17 mouse cellular contexts compared by ENCODE assay signal in the genomic region with DNA sequence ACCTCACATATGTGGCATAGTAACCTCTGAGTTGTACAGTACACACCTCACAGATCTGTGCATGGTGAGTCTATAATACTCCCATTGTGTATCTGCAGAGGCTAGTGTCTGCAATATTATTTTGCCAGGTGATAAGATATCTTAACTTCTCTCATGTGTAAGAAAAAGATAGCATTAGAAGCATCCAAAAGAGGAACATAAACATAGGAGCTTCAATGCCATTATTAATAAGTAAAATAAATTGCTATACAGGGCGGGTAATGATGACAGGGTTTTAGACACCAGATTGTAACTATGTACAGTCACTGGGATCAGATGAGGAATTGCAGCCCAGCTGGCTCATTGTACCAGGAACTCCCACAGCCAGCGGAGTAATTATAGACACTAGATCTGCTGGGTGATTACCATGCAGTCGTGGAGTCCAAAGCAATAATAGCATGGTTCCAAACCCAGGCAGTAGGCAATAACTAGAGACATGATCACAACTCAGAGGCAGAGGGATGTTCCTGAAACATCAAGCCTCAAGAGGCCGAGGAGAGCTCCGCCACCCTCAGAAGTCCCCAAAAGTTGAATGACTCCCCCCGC. TPM values are rescaled to one million over a fixed set of nuclear protein-coding genes. Genes with fewer than 3 reads are reported as not detected.
DNase-seq lines count a peak whose midpoint lies in the region; ATAC-seq and TF ChIP-seq lines count a peak whose summit lies in the region.
"Had no signal": no experiment of that assay in that cellular context is flagged by ENCODE, and none has a peak within 500 bp of the region (broad histone marks: within the 10 kb centered on the region; RNA-seq: fewer than 3 reads in every experiment).

No protein-coding gene starts in this region.

- no peak for TF ChIP-seq EP300 in liver, embryonic 14.5 days (IDR thresholded peaks at IDR 0.05; ENCODE audit: low read depth)

- 0 out of 2 replicates have a peak, but pooled peaks have one; percentile 23 for ATAC-seq in heart, embryonic 16.5 days (replicated peaks; ENCODE audit: extremely low read depth, insufficient read depth, low FRiP score)
- 0 out of 2 replicates have a peak, but pooled peaks have one; percentile 22 for ATAC-seq in liver, embryonic 14.5 days (ENCODE audit: insufficient read depth)

- 0 out of 2 replicates have a peak, but pooled peaks cover 6% of the 10 kb centered on the region for H3K4me1 ChIP-seq in heart, embryonic 16.5 days (ENCODE audit: control insufficient read depth, insufficient read depth, low read length)
- H3K4me1 ChIP-seq in spleen, adult 2 months (ENCODE audit: control insufficient read depth, insufficient read depth, insufficient read length): peaks cover 21% of the 10 kb centered on the region
- peaks cover 2 to 30% of the 10 kb centered on the region in 2 experiments; a peak in 3 of 4 replicates for H3K4me1 ChIP-seq in liver, embryonic 14.5 days (replicated peaks; ENCODE audit: control insufficient read depth in 2 of 2, insufficient read depth in 2 of 2, low read length in 1 of 2)
- H3K4me1 ChIP-seq: embryonic facial prominence, embryonic 10.5 days; limb, embryonic 13.5 days; midbrain, embryonic 10.5 days had no signal

- no peaks in the 10 kb centered on the region for H3K27me3 ChIP-seq in heart, embryonic 16.5 days (ENCODE audit: control insufficient read depth, insufficient read depth, low read length)
- H3K27me3 ChIP-seq in spleen, adult 2 months (ENCODE audit: control insufficient read depth, insufficient read depth, low read length): no peaks in the 10 kb centered on the region
- H3K27me3 ChIP-seq in liver, embryonic 14.5 days (ENCODE audit: control insufficient read depth, insufficient read depth, low read length): no peaks in the 10 kb centered on the region
- H3K27me3 ChIP-seq: limb, embryonic 13.5 days had no signal

- no peak for DNase-seq in heart, adult 9 months (ENCODE audit: low spot score in 2 of 2)
- DNase-seq in spleen, adult 2 months (ENCODE audit: low read depth in 1 of 2, low spot score in 2 of 2): no peak
- no peak for DNase-seq in spleen, postnatal 10 days (ENCODE audit: low spot score in 2 of 2)
- no peak for DNase-seq in liver, embryonic 14.5 days (ENCODE audit: low read depth in 3 of 3, low spot score in 3 of 3)
- DNase-seq in telencephalon, adult 2 months (ENCODE audit: low read depth, low spot score): peak; percentile 82
- DNase-seq in adrenal gland, postnatal 14 days: no peak
- no peak for DNase-seq in thymus, postnatal 25 days
- DNase-seq: adrenal gland, adult 2 months; cerebellum, postnatal 14 days; gastrocnemius, adult 2 months; heart, postnatal 36 days; kidney, postnatal 10 days; lung, postnatal 10 days had no signal

- no peaks in the 10 kb centered on the region for H3K36me3 ChIP-seq in heart, embryonic 16.5 days (ENCODE audit: control insufficient read depth, insufficient read depth)
- no peaks in the 10 kb centered on the region for H3K36me3 ChIP-seq in spleen, adult 2 months (ENCODE audit: control insufficient read depth, insufficient read depth, low read length)
- H3K36me3 ChIP-seq in liver, embryonic 14.5 days (replicated peaks; ENCODE audit: control insufficient read depth, insufficient read depth, low read depth): no peaks in the 10 kb centered on the region
- H3K36me3 ChIP-seq: embryonic facial prominence, embryonic 10.5 days; limb, embryonic 13.5 days; midbrain, embryonic 10.5 days had no signal

- TF ChIP-seq POLR2A in spleen, adult 2 months (IDR thresholded peaks at IDR 0.05; ENCODE audit: low read depth, low read length): no peak

- H3K9ac ChIP-seq in heart, embryonic 16.5 days (ENCODE audit: low read length): no peak overlapping the region
- H3K9ac ChIP-seq in liver, embryonic 14.5 days (replicated peaks): no peak overlapping the region
- H3K9ac ChIP-seq: limb, embryonic 13.5 days had no signal

- H3K9me3 ChIP-seq in heart, embryonic 16.5 days (replicated peaks; ENCODE audit: control insufficient read depth, low read length): no peaks in the 10 kb centered on the region
- no peaks in the 10 kb centered on the region for H3K9me3 ChIP-seq in liver, embryonic 14.5 days (ENCODE audit: control insufficient read depth, low read length)
- H3K9me3 ChIP-seq: embryonic facial prominence, embryonic 10.5 days; limb, embryonic 13.5 days; midbrain, embryonic 10.5 days had no signal

- no peak overlapping the region for H3K4me3 ChIP-seq in heart, embryonic 16.5 days (ENCODE audit: low read length)
- H3K4me3 ChIP-seq in spleen, adult 2 months (ENCODE audit: extremely low read depth, insufficient read depth, insufficient read length): no peak overlapping the region
- H3K4me3 ChIP-seq in liver, embryonic 14.5 days (ENCODE audit: insufficient read depth in 1 of 2, low read depth in 2 of 2, low read length in 2 of 2): no peak overlapping the region
- H3K4me3 ChIP-seq: embryonic facial prominence, embryonic 10.5 days; gastrocnemius, adult 2 months; limb, embryonic 13.5 days; midbrain, embryonic 10.5 days had no signal

- H3K27ac ChIP-seq in heart, embryonic 16.5 days (ENCODE audit: low read length): no peak overlapping the region
- H3K27ac ChIP-seq in spleen, adult 2 months (ENCODE audit: insufficient read depth, low read length): peak overlapping the region; percentile 64; the same call in 1 of the 2 replicates
- H3K27ac ChIP-seq in liver, embryonic 14.5 days: no peak overlapping the region
- H3K27ac ChIP-seq: embryonic facial prominence, embryonic 10.5 days; gastrocnemius, adult 2 months; limb, embryonic 13.5 days; midbrain, embryonic 10.5 days had no signal

- WGBS in heart, embryonic 16.5 days: 77% methylated on average over 6 of the region's 6 CpGs
- 84% methylated on average over 6 of the region's 6 CpGs for WGBS in spleen, adult 2 months
- 55% methylated on average over 6 of the region's 6 CpGs for WGBS in liver, embryonic 14.5 days (ENCODE audit: insufficient replicate concordance)

- TF ChIP-seq CTCF in spleen, adult 2 months (IDR thresholded peaks at IDR 0.05; ENCODE audit: extremely low read depth, insufficient read depth, insufficient read length, insufficient replicate concordance): no peak
- no peak for TF ChIP-seq CTCF in liver, embryonic 14.5 days (IDR thresholded peaks at IDR 0.05; ENCODE audit: low read depth)

- no peak overlapping the region for H3K4me2 ChIP-seq in heart, embryonic 16.5 days (ENCODE audit: low read depth, low read length)
- H3K4me2 ChIP-seq in liver, embryonic 14.5 days (ENCODE audit: low read depth): no peak overlapping the region
- H3K4me2 ChIP-seq: limb, embryonic 13.5 days had no signal

RNA-seq across cellular contexts. Expression of a gene that starts 25.0 kb away (rescaled TPM):
- polyA plus RNA-seq in heart, embryonic 16.5 days (2015; fragmentation: Nextera tagmentation; extraction: Ambion mirVana): 2.0 and 2.4 TPM in 2 replicates
- polyA plus RNA-seq in spleen, adult 2 months (2012; rRNA removed): 26.3 and 34.1 TPM in 2 replicates
- 0.63 and 1.3 TPM in 2 replicates for polyA plus RNA-seq in liver, embryonic 14.5 days (2012; rRNA removed)
- polyA plus RNA-seq in liver, embryonic 14.5 days (2014; fragmentation: Nextera tagmentation; extraction: Ambion mirVana): 0.88 and 2.2 TPM in 2 replicates
- total RNA-seq in adrenal gland, postnatal 14 days (2021): 0.59 and 1.8 TPM in 2 replicates

RNA-seq across cellular contexts. Expression of a gene that starts 31.2 kb away (rescaled TPM):
- 1.3 and 2.0 TPM in 2 replicates for polyA plus RNA-seq in heart, embryonic 16.5 days (2015; fragmentation: Nextera tagmentation; extraction: Ambion mirVana)
- polyA plus RNA-seq in spleen, adult 2 months (2012; rRNA removed): 5.2 TPM in 2 replicates
- polyA plus RNA-seq in liver, embryonic 14.5 days (2012; rRNA removed): 0.11 and 0.36 TPM in 2 replicates
- polyA plus RNA-seq in liver, embryonic 14.5 days (2014; fragmentation: Nextera tagmentation; extraction: Ambion mirVana): 0.23 and 0.24 TPM in 2 replicates
- 5.2 and 5.6 TPM in 2 replicates for total RNA-seq in adrenal gland, postnatal 14 days (2021)

RNA-seq across cellular contexts. Expression of a gene that starts 48.9 kb away (rescaled TPM):
- 47.8 and 50.5 TPM in 2 replicates for polyA plus RNA-seq in heart, embryonic 16.5 days (2015; fragmentation: Nextera tagmentation; extraction: Ambion mirVana)
- polyA plus RNA-seq in spleen, adult 2 months (2012; rRNA removed): 420 and 586 TPM in 2 replicates
- polyA plus RNA-seq in liver, embryonic 14.5 days (2012; rRNA removed): 52.6 and 61.1 TPM in 2 replicates
- polyA plus RNA-seq in liver, embryonic 14.5 days (2014; fragmentation: Nextera tagmentation; extraction: Ambion mirVana): 12.5 and 13.7 TPM in 2 replicates
- 97.9 and 129 TPM in 2 replicates for total RNA-seq in adrenal gland, postnatal 14 days (2021)
